Mouse (Mus musculus): ENCODE results near the gene Aqp8. TPM values are rescaled to one million over a fixed set of nuclear protein-coding genes. Genes with fewer than 3 reads are reported as not detected.

Gene Aqp8
- total RNA-seq, 2 experiments from 2014 or later, result not detected

- no peak for DNase-seq (ENCODE audit: low spot score in 2 of 2)
These were observed 5.9 kb downstream of the Aqp8 start for GRCm38 (mm10) chr7:123467961-123468360.

GRCm38 (mm10) chr7:123487703-123488102 is 25.6 kb downstream of the Aqp8 start:
- DNase-seq (ENCODE audit: low spot score in 2 of 2), result no peak

- DNase-seq (ENCODE audit: low spot score in 2 of 2), result no peak
These were observed 37.6 kb downstream of the Aqp8 start for GRCm38 (mm10) chr7:123499481-123500238.

- DNase-seq (ENCODE audit: low spot score in 2 of 2), result peak; percentile 61 to 67
These were observed 38.4 kb downstream of the Aqp8 start, which contains the start of gene Zkscan2 for GRCm38 (mm10) chr7:123500239-123501219. TSS of gene Zkscan2 (minus strand) at chr7:123500449.

- DNase-seq (ENCODE audit: low spot score in 2 of 2), result peak; percentile 12 to 29
These were observed 41.3 kb downstream of the Aqp8 start for GRCm38 (mm10) chr7:123503358-123503757.

GRCm38 (mm10) chr7:123507946-123508345 is 45.9 kb downstream of the Aqp8 start:
- no peak for DNase-seq (ENCODE audit: low spot score in 2 of 2)

Other genes starting within 250 kb of the Aqp8 start
- gene Slc5a11, start 247.5 kb upstream of the Aqp8 start, total RNA-seq (2021), result not detected
- gene Lcmt1, start 92.5 kb upstream of the Aqp8 start, total RNA-seq (2021), result 10 to 100 TPM; 25.9 to 26.6 TPM
- 10 to 100 TPM; 35.6 to 51.9 TPM for gene Arhgap17, start 92.4 kb upstream of the Aqp8 start, total RNA-seq (2021)
- gene Zkscan2, start 38.2 kb downstream of the Aqp8 start, total RNA-seq (2021), result 1 to 10 TPM in 1 of 2 experiments, under 1 TPM in 1; 0.96 to 1.0 TPM